Mouse (Mus musculus) ovary, postnatal 14 days (tissue): ENCODE data around the gene Wdr63.
A peak's percentile ranks its signal among the peaks of the same experiment; 100 is the strongest.

ENCODE experiments used
- DNase-seq: peaks from one replicate; pipeline ENCODE4 v3.0.0; 2022; ENCODE audit warnings: low spot score

The Wdr63 gene

GRCm38 (mm10) chr3:146122125-146122420 lies 14.1 kb upstream of the Wdr63 start:
- no peak for DNase-seq

- DNase-seq, result no peak
Measured at GRCm38 (mm10) chr3:146121310-146122124, 13.6 kb upstream of the Wdr63 start.

- no peak for DNase-seq
Measured at GRCm38 (mm10) chr3:146117997-146118457, 10.1 kb upstream of the Wdr63 start.

GRCm38 (mm10) chr3:146117258-146117996 lies 9.5 kb upstream of the Wdr63 start, which contains the start of gene Mcoln3:
Gene Mcoln3, plus strand, starts transcription at chr3:146117450.
- DNase-seq, result no peak

GRCm38 (mm10) chr3:146110916-146111315 lies 3.0 kb upstream of the Wdr63 start:
- no peak for DNase-seq

- DNase-seq, result no peak
Measured at GRCm38 (mm10) chr3:146110358-146110757, 2.4 kb upstream of the Wdr63 start.

GRCm38 (mm10) chr3:146108945-146109344 lies 1.0 kb upstream of the Wdr63 start:
- DNase-seq, result no peak

GRCm38 (mm10) chr3:146107116-146107849 lies 647 bp downstream of the Wdr63 start:
- DNase-seq, result peak; percentile 11

GRCm38 (mm10) chr3:146102049-146102448 lies 5.9 kb downstream of the Wdr63 start:
- DNase-seq, result no peak

- DNase-seq, result no peak
Measured at GRCm38 (mm10) chr3:146099925-146100324, 8.0 kb downstream of the Wdr63 start.

- no peak for DNase-seq
Measured at GRCm38 (mm10) chr3:146097861-146098260, 10.1 kb downstream of the Wdr63 start.

GRCm38 (mm10) chr3:146096986-146097385 lies 10.9 kb downstream of the Wdr63 start:
- DNase-seq, result no peak

GRCm38 (mm10) chr3:146095066-146095465 lies 12.9 kb downstream of the Wdr63 start:
- no peak for DNase-seq

- DNase-seq, result no peak
Measured at GRCm38 (mm10) chr3:146090988-146091657, 16.8 kb downstream of the Wdr63 start.

- DNase-seq, result no peak
Measured at GRCm38 (mm10) chr3:146080241-146080640, 27.7 kb downstream of the Wdr63 start.

- no peak for DNase-seq
Measured at GRCm38 (mm10) chr3:146072780-146073179, 35.1 kb downstream of the Wdr63 start.

GRCm38 (mm10) chr3:146069276-146069675 lies 38.7 kb downstream of the Wdr63 start:
- no peak for DNase-seq

- no peak for DNase-seq
Measured at GRCm38 (mm10) chr3:146063146-146063545, 44.8 kb downstream of the Wdr63 start.

- no peak for DNase-seq
Measured at GRCm38 (mm10) chr3:146059356-146059926, 48.5 kb downstream of the Wdr63 start.

GRCm38 (mm10) chr3:146058263-146058662 lies 49.7 kb downstream of the Wdr63 start:
- peak; percentile 45 for DNase-seq

GRCm38 (mm10) chr3:146057131-146057530 lies 50.8 kb downstream of the Wdr63 start:
- DNase-seq, result no peak

- DNase-seq, result no peak
Measured at GRCm38 (mm10) chr3:146053873-146054272, 54.1 kb downstream of the Wdr63 start.
